Mouse (Mus musculus): Measurements from ENCODE around the gene Dst. TPM values are rescaled to one million over a fixed set of nuclear protein-coding genes. Genes with fewer than 3 reads are reported as not detected.

Gene Dst
- polyA plus RNA-seq, 1 experiment from 2014 or later: 37.7 TPM

- Histone ChIP-seq H3K36me3 (no peaks in the 10 kb centered on the region), H3K4me1 (replicated peaks) (peaks cover 5% of the 10 kb centered on the region; the same call in 1 of the 2 replicates), H3K9ac (no peak overlapping the region), H3K9me3 (no peaks in the 10 kb centered on the region), H3K27me3 (no peaks in the 10 kb centered on the region), H3K4me2 (0 out of 2 replicates have a peak overlapping the region, but pooled peaks have one; percentile 4), H3K4me3 (no peak overlapping the region), H3K27ac (no peak overlapping the region)
- peak; percentile 68 for ATAC-seq (ENCODE audit: low FRiP score)
- 64% methylated on average over 14 of the region's 14 CpGs for WGBS
These were observed 24.9 kb downstream of the Dst start for GRCm38 (mm10) chr1:33932845-33933499.

GRCm38 (mm10) chr1:33935946-33936345 lies 27.9 kb downstream of the Dst start:
- H3K9ac ChIP-seq: no peak overlapping the region
- H3K9me3 ChIP-seq: no peaks in the 10 kb centered on the region
- H3K4me1 ChIP-seq (replicated peaks): peaks cover 5% of the 10 kb centered on the region; the same call in 1 of the 2 replicates
- no peak overlapping the region for H3K27ac ChIP-seq
- H3K4me2 ChIP-seq: no peak overlapping the region
- no peak for ATAC-seq (ENCODE audit: low FRiP score)
- H3K36me3 ChIP-seq: no peaks in the 10 kb centered on the region
- H3K4me3 ChIP-seq: no peak overlapping the region
- H3K27me3 ChIP-seq: no peaks in the 10 kb centered on the region
- WGBS: 85% methylated on average over 3 of the region's 3 CpGs

GRCm38 (mm10) chr1:33939828-33940227 lies 31.8 kb downstream of the Dst start:
- no peak overlapping the region for H3K4me3 ChIP-seq
- no peak for ATAC-seq (ENCODE audit: low FRiP score)
- no peaks in the 10 kb centered on the region for H3K36me3 ChIP-seq
- no peak overlapping the region for H3K4me2 ChIP-seq
- H3K4me1 ChIP-seq (replicated peaks): no peaks in the 10 kb centered on the region
- no peak overlapping the region for H3K9ac ChIP-seq
- 88% methylated on average over 5 of the region's 5 CpGs for WGBS
- no peaks in the 10 kb centered on the region for H3K27me3 ChIP-seq
- H3K9me3 ChIP-seq: no peaks in the 10 kb centered on the region
- no peak overlapping the region for H3K27ac ChIP-seq

GRCm38 (mm10) chr1:33940364-33940928 lies 32.4 kb downstream of the Dst start:
- Histone ChIP-seq H3K4me1 (replicated peaks) (no peaks in the 10 kb centered on the region), H3K9ac (no peak overlapping the region), H3K4me3 (no peak overlapping the region), H3K36me3 (no peaks in the 10 kb centered on the region), H3K4me2 (no peak overlapping the region), H3K27me3 (no peaks in the 10 kb centered on the region), H3K9me3 (no peaks in the 10 kb centered on the region), H3K27ac (no peak overlapping the region)
- 85% methylated on average over 11 of the region's 11 CpGs for WGBS
- ATAC-seq (ENCODE audit: low FRiP score): no peak

GRCm38 (mm10) chr1:33942638-33943037 lies 34.6 kb downstream of the Dst start:
- 96% methylated on average over 8 of the region's 8 CpGs for WGBS
- no peak for ATAC-seq (ENCODE audit: low FRiP score)
- Histone ChIP-seq H3K4me3 (no peak overlapping the region), H3K9me3 (no peaks in the 10 kb centered on the region), H3K27ac (no peak overlapping the region), H3K27me3 (no peaks in the 10 kb centered on the region), H3K9ac (no peak overlapping the region), H3K4me2 (no peak overlapping the region), H3K4me1 (replicated peaks) (no peaks in the 10 kb centered on the region), H3K36me3 (no peaks in the 10 kb centered on the region)

- H3K27me3 ChIP-seq: no peaks in the 10 kb centered on the region
- H3K27ac ChIP-seq: no peak overlapping the region
- H3K4me1 ChIP-seq (replicated peaks): no peaks in the 10 kb centered on the region
- H3K9ac ChIP-seq: no peak overlapping the region
- WGBS: 87% methylated on average over 2 of the region's 2 CpGs
- H3K36me3 ChIP-seq: no peaks in the 10 kb centered on the region
- H3K9me3 ChIP-seq: no peaks in the 10 kb centered on the region
- no peak overlapping the region for H3K4me2 ChIP-seq
- ATAC-seq (ENCODE audit: low FRiP score): no peak
- no peak overlapping the region for H3K4me3 ChIP-seq
These were observed 35.9 kb downstream of the Dst start for GRCm38 (mm10) chr1:33943943-33944342.

- Histone ChIP-seq H3K4me3 (no peak overlapping the region), H3K36me3 (no peaks in the 10 kb centered on the region), H3K4me2 (no peak overlapping the region), H3K9ac (no peak overlapping the region), H3K27ac (no peak overlapping the region), H3K4me1 (replicated peaks) (no peaks in the 10 kb centered on the region), H3K27me3 (no peaks in the 10 kb centered on the region), H3K9me3 (no peaks in the 10 kb centered on the region)
- ATAC-seq (ENCODE audit: low FRiP score): 0 out of 2 replicates have a peak, but pooled peaks have one; percentile 43
- WGBS: 72% methylated on average over 17 of the region's 17 CpGs
These were observed 37.1 kb downstream of the Dst start for GRCm38 (mm10) chr1:33944977-33945750.

- WGBS: 92% methylated on average over 6 of the region's 6 CpGs
- H3K27ac ChIP-seq: no peak overlapping the region
- H3K27me3 ChIP-seq: no peaks in the 10 kb centered on the region
- H3K36me3 ChIP-seq: no peaks in the 10 kb centered on the region
- H3K9ac ChIP-seq: no peak overlapping the region
- no peak overlapping the region for H3K4me2 ChIP-seq
- no peaks in the 10 kb centered on the region for H3K9me3 ChIP-seq
- no peak for ATAC-seq (ENCODE audit: low FRiP score)
- H3K4me1 ChIP-seq (replicated peaks): no peaks in the 10 kb centered on the region
- no peak overlapping the region for H3K4me3 ChIP-seq
These were observed 37.7 kb downstream of the Dst start for GRCm38 (mm10) chr1:33945756-33946155.

GRCm38 (mm10) chr1:33946601-33947395 lies 38.8 kb downstream of the Dst start:
- H3K36me3 ChIP-seq: no peaks in the 10 kb centered on the region
- H3K4me2 ChIP-seq: no peak overlapping the region
- H3K27ac ChIP-seq: no peak overlapping the region
- no peak overlapping the region for H3K9ac ChIP-seq
- no peak overlapping the region for H3K4me3 ChIP-seq
- WGBS: 83% methylated on average over 12 of the region's 12 CpGs
- no peak; the same call in 1 of the 2 replicates for ATAC-seq (ENCODE audit: low FRiP score)
- H3K4me1 ChIP-seq (replicated peaks): no peaks in the 10 kb centered on the region
- no peaks in the 10 kb centered on the region for H3K9me3 ChIP-seq
- H3K27me3 ChIP-seq: no peaks in the 10 kb centered on the region

- Histone ChIP-seq H3K4me3 (no peak overlapping the region), H3K27ac (no peak overlapping the region)
- WGBS: 85% methylated on average over 6 of the region's 6 CpGs
These were observed 39.8 kb downstream of the Dst start for GRCm38 (mm10) chr1:33947838-33948237.

GRCm38 (mm10) chr1:33948511-33948910 lies 40.5 kb downstream of the Dst start:
- H3K4me3 ChIP-seq: no peak overlapping the region
- no peaks in the 10 kb centered on the region for H3K9me3 ChIP-seq
- no peak overlapping the region for H3K9ac ChIP-seq
- H3K4me2 ChIP-seq: no peak overlapping the region
- H3K36me3 ChIP-seq: no peaks in the 10 kb centered on the region
- H3K27me3 ChIP-seq: no peaks in the 10 kb centered on the region
- no peak for ATAC-seq (ENCODE audit: low FRiP score)
- no peak overlapping the region for H3K27ac ChIP-seq
- H3K4me1 ChIP-seq (replicated peaks): no peaks in the 10 kb centered on the region
- WGBS: 89% methylated on average over 5 of the region's 5 CpGs

More at GRCm38 (mm10) chr1:33947838-33948237, 39.8 kb downstream of the Dst start:
- no peaks in the 10 kb centered on the region for H3K27me3 ChIP-seq
- H3K36me3 ChIP-seq: no peaks in the 10 kb centered on the region
- H3K9ac ChIP-seq: no peak overlapping the region
- H3K9me3 ChIP-seq: no peaks in the 10 kb centered on the region
- H3K4me1 ChIP-seq (replicated peaks): no peaks in the 10 kb centered on the region
- no peak overlapping the region for H3K4me2 ChIP-seq
- ATAC-seq (ENCODE audit: low FRiP score): no peak

- H3K36me3 ChIP-seq: no peaks in the 10 kb centered on the region; the same call in 1 of the 2 replicates
- WGBS: 93% methylated on average over 6 of the region's 6 CpGs
- H3K9me3 ChIP-seq: 0 out of 2 replicates have a peak, but pooled peaks cover 3% of the 10 kb centered on the region
- no peak overlapping the region for H3K4me3 ChIP-seq
- no peak overlapping the region for H3K4me2 ChIP-seq
- no peaks in the 10 kb centered on the region for H3K4me1 ChIP-seq (replicated peaks)
- no peaks in the 10 kb centered on the region for H3K27me3 ChIP-seq
- no peak for ATAC-seq (ENCODE audit: low FRiP score)
- H3K9ac ChIP-seq: no peak overlapping the region
- no peak overlapping the region for H3K27ac ChIP-seq
These were observed 47.6 kb downstream of the Dst start for GRCm38 (mm10) chr1:33955626-33956025.
